Mouse (Mus musculus): Measurements from ENCODE around the gene Bysl.
"Not testable (repeated sequence)": the region's sequence is repeated elsewhere in the genome, so short reads cannot be mapped to it uniquely, and the experiment has no call there.

The Bysl gene

DNA sequence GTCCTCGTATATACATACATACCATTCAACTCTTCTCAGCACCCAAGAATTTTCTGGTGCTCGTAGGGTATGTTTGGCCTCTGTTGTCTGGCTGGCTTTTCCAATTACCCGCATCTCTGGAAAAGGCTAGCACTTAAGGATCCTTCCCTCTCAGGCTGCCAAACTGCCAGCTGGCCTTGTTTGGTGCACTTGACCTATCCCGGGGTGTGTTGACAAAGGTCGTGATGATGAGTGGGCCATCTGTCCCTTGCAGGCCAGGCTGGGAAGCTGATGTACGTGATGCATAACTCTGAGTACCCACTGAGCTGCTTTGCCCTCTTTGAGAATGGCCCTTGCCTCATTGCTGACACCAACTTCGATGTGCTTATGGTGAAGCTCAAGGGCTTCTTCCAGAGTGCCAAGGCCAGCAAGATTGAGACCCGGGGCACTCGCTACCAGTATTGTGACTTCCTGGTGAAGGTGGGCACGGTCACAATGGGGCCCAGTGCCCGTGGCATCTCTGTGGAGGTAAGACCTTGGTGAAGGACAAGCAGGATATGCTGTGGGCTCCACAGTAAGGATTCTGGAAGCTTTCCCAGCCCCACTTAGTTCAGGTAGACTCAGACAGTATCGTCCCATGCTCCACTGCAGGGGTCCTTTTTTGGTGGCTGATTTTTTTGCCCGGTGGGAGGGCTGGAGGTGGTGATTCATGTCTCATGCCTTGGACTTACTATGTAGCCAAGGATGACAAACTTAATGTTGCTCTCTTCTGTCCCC, 7.4 kb upstream of the Bysl start:
- DNase-seq (ENCODE audit: low read depth, low spot score), result no peak

DNA sequence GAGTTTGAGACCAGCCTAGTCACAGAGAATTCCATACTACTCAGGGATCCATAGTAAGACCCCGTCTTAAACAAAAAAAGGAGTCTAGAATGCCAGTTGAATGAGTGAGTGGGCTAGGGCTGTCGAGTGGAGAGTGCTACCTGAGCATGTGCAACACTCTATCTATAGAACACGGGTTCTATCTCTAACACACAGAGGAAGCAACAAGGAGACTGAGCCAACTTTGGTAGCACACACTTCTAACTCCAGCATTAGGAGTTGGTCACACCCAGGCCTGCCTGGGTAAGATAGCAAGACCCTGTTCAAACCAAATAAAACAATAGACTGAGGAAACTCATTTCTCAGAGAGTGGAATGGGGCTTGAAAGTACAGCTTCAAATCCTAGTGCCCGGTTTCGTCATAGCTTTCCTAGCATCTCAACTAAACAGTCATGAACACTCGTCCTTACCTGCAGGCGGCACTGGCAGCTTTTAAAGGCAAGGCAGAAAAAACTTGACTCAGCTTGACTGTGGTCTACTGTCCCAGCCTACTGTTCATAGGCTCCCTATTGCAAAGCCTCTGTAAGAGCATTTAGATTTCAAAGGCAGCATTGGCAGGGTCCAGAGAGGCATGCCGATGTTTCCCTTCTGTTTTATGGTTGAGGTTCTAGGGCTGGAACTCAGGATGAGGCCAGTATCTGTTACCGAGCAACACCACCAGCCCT, 6.5 kb upstream of the Bysl start:
- no peak for DNase-seq (ENCODE audit: low read depth, low spot score)

GRCm38 (mm10) chr17:47616652-47617051, 5.4 kb upstream of the Bysl start:
- no peak for DNase-seq (ENCODE audit: low read depth, low spot score)

DNA sequence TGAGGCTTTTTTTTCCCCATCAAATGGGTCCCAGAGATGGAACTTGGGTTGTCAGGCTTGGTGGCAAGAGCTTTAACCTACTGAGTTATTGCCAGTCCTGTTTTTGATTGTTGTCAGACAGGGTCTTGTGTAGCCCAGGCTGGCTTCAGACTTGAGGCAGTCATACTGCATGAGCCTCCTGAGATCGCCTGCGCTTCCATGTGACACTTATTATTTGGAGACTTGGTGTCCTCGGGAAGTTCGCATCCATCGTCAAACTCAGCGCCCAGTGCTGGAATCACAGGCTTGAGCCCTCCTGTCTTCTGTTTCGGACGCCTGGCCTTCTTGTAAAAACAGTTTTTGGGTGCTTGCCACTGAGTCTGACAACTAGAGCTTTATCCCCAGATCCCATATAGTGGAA, 4.8 kb upstream of the Bysl start:
- DNase-seq (ENCODE audit: low read depth, low spot score), result no peak

- DNase-seq (ENCODE audit: low read depth, low spot score), result no peak
Observed at GRCm38 (mm10) chr17:47614018-47614417, 2.7 kb upstream of the Bysl start.

DNA sequence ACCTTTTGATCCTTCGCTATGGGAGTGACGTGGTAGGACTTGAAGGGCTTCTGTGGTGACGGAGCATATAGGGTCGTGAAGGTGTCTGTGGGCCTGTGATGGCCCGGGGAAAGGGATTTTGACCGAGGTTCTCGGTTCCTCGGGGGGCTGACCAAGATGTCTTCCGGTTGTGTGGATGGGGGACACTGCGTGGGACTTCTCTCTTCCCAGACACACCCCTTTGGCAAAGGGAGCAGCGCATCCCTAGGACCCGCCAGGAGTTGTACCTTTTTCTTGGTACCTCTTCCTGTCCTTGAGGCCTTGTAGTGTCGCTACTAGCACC, 330 bp upstream of the Bysl start:
- DNase-seq (ENCODE audit: low read depth, low spot score), result no peak

- DNase-seq (ENCODE audit: low read depth, low spot score), result no peak
Observed at GRCm38 (mm10) chr17:47609182-47609581, 2.1 kb downstream of the Bysl start.

DNA sequence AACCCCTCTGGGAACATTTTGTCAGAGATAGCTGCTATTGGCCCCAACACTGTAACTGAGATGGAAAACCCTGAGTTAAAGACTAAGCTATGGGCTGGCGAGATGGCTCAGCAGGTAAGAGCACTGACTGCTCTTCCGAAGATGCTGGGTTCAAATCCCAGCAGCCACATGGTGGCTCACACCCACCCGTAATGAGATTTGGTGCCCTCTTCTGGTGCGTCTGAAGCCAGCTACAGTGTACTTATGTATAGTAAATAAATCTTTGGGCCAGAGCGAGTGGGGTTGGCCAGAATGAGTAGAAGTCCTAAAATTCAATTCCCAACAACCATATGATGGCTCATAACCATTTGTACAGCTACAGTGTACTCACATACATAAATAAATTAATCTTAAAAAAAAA, 5.1 kb downstream of the Bysl start:
- peak; percentile 62 for DNase-seq (ENCODE audit: low read depth, low spot score)

DNA sequence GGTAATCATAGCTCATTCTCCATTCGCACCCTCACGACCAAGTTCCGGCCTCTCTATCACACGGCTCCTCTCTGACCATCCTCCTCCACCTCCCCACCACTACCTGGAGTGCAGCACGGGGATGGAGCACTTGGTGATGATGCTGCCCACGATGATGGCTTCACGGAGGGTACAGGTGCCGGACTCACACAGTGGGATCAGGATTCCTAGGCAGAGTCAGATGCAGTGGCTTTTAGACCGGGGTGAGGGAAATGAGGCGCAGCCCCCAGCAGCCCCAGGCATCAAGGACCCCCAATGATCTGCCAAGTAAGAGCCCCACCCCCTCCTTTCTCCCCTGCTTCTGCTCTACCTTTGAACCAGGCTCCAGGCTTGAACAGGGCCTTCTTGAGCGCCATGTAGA, 9.0 kb downstream of the Bysl start:
- no peak for DNase-seq (ENCODE audit: low read depth, low spot score)

DNA sequence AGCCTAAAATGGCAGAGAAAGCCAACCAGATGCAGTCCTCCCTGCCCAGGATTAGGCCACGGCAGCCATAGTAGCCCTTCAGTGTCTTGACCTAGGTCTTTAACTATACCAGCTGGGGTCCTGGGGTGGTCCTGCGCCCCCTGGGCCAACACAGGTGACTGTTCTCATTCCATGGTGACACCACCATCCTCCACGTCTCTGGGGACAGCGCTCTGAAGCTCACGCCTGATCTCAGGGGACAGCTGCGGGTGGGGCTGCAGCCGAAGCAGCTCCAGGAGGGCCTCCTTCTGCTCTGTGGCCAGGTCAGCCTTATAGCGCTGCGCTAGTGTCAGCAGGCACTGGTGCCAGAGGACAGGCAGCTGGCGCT, 9.9 kb downstream of the Bysl start:
- no peak for DNase-seq (ENCODE audit: low read depth, low spot score)

DNA sequence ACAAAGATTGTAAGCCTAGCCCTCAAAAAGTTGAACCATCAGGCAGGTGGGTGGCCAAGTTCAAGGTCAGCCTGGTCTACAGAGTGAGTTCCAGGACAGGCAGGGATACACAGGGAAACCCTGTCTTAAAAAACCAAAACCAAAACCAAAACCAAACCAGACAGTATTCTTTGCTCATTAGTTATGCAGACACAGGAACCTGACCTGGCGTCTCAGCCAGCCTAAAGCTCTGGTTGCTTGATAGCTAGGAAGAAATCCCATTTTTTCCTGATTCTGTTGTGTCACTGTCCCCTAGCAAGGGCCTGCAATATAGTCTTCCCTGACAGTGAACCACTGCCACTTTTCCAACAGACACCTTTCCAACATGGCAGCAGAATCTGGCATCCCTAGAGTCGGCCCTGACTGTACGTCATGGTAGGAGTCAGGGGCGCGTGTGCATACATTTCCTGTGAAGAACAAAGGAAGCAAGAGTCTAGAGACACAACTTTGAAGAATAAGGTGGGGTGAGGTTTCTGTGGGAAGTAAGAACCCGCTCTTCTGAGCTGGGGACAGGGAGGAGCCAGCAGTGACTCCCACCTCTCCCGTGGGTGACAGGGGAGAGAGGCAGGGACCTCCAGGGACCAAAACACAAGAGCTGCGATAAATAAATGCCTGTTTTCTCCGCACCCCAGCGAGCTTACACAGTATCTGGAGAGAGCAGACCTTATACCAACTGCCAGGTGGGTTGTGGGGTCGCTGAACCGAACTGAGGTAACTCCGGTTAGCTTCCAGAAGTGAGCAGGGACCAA, 10.5 kb downstream of the Bysl start:
- DNase-seq (ENCODE audit: low read depth, low spot score), result no peak

- DNase-seq (ENCODE audit: low read depth, low spot score), result peak; percentile 68
Observed at GRCm38 (mm10) chr17:47599511-47600297, 11.6 kb downstream of the Bysl start.

DNA sequence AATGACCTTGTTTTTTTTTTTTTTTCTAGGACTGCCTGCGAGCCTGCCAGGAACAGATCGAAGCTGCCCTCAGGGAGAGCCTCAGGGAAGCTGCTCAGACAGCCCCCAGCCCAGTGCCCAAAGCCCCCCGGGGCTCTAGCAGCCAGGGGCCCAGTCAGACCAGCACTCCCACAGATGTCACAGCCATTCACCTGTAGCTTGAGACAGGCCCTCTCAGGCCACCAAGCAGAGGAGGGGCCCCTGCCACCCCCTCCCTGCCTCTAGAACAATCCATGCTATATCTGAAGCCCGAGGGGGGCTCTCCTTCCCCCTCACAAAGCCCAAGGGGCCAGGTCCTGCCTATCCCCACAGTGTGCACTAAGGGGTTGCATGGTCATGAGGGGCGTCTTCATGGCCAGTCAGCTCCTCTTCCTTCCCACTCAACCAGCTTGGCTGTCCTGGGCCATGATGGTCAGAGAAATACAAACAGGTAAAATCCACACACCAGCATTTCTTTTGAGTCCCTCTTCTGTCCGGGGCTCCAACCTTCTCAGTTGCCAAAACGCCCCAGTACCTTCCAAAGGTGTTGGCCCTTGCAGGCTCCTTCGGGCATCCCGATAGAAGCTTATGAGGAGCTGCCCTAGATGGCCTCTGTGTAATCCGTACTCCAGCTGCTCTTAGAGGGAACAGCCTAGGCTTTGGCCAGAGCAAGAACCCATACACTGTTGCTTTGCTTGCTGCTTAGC, 12.6 kb downstream of the Bysl start:
- DNase-seq (ENCODE audit: low read depth, low spot score), result not testable (repeated sequence)

GRCm38 (mm10) chr17:47597838-47598579, 13.3 kb downstream of the Bysl start:
- DNase-seq (ENCODE audit: low read depth, low spot score), result peak; percentile 88

GRCm38 (mm10) chr17:47597261-47597660, 14.0 kb downstream of the Bysl start:
- DNase-seq (ENCODE audit: low read depth, low spot score), result no peak

DNA sequence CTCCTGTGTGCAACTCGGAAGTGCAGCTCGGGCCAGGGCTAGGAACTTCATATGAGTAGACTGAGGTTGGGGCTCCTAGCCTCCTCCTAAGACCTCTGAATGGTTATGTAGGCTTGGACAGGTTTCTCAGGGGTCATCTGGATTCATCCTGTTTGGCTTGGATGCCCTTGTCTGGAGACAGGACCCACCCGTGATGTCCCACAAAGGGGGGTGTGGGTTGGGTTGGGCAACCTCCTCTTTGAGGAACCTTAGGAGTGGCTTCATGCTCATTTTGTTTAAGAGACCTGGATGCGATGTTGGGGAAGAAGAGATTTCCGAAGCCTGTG, 14.5 kb downstream of the Bysl start:
- peak; percentile 56 for DNase-seq (ENCODE audit: low read depth, low spot score)

- DNase-seq (ENCODE audit: low read depth, low spot score), result no peak
Observed at GRCm38 (mm10) chr17:47596162-47596838, 15.0 kb downstream of the Bysl start.

- peak; percentile 88 for DNase-seq (ENCODE audit: low read depth, low spot score)
Observed at GRCm38 (mm10) chr17:47595248-47596161, 15.8 kb downstream of the Bysl start.

GRCm38 (mm10) chr17:47594969-47595247, 16.4 kb downstream of the Bysl start:
- DNase-seq (ENCODE audit: low read depth, low spot score), result no peak

All from ES-CJ7 (cell line).